Mouse (Mus musculus): ENCODE measurements around the gene Ptprm. TPM values are rescaled to one million over a fixed set of nuclear protein-coding genes. Genes with fewer than 3 reads are reported as not detected.
"Not testable (repeated sequence)": the region's sequence is repeated elsewhere in the genome, so short reads cannot be mapped to it uniquely, and the experiment has no call there.

The Ptprm gene
- polyA plus RNA-seq, 1 experiment from 2014 or later = 10.6 TPM

- Histone ChIP-seq H3K4me1 (no peaks in the 10 kb centered on the region), H3K36me3 (replicated peaks) (no peaks in the 10 kb centered on the region), H3K4me3 (no peak overlapping the region), H3K27me3 (replicated peaks; ENCODE audit: low read depth, poor library complexity, severe bottlenecking) (no peaks in the 10 kb centered on the region), H3K27ac (replicated peaks) (no peak overlapping the region), H3K9me3 (no peaks in the 10 kb centered on the region)
- WGBS = 83% methylated on average over 13 of the region's 13 CpGs
- no peak for DNase-seq (ENCODE audit: low spot score)
Observed at GRCm38 (mm10) chr17:66891067-66891862, 463.0 kb downstream of the Ptprm start.

- DNase-seq (ENCODE audit: low spot score) = no peak
- no peaks in the 10 kb centered on the region for H3K36me3 ChIP-seq (replicated peaks)
- 70% methylated on average over 2 of the region's 2 CpGs for WGBS
- H3K27me3 ChIP-seq (replicated peaks; ENCODE audit: low read depth, poor library complexity, severe bottlenecking) = no peaks in the 10 kb centered on the region
- H3K4me3 ChIP-seq = no peak overlapping the region
- no peaks in the 10 kb centered on the region for H3K4me1 ChIP-seq
- H3K27ac ChIP-seq (replicated peaks) = no peak overlapping the region
- no peaks in the 10 kb centered on the region for H3K9me3 ChIP-seq
Observed at GRCm38 (mm10) chr17:66882304-66882703, 472.0 kb downstream of the Ptprm start.

GRCm38 (mm10) chr17:66880969-66881701 lies 473.1 kb downstream of the Ptprm start:
- no peak for DNase-seq (ENCODE audit: low spot score)
- no peaks in the 10 kb centered on the region for H3K27me3 ChIP-seq (replicated peaks; ENCODE audit: low read depth, poor library complexity, severe bottlenecking)
- no peak overlapping the region for H3K27ac ChIP-seq (replicated peaks)
- no peaks in the 10 kb centered on the region for H3K36me3 ChIP-seq (replicated peaks)
- H3K4me1 ChIP-seq = 0 out of 2 replicates have a peak, but pooled peaks cover 2% of the 10 kb centered on the region
- no peaks in the 10 kb centered on the region for H3K9me3 ChIP-seq
- WGBS = 87% methylated on average over 9 of the region's 9 CpGs
- H3K4me3 ChIP-seq = no peak overlapping the region

GRCm38 (mm10) chr17:66879151-66879550 lies 475.1 kb downstream of the Ptprm start:
- 88% methylated on average over 2 of the region's 2 CpGs for WGBS
- Histone ChIP-seq H3K27ac (replicated peaks) (no peak overlapping the region), H3K9me3 (no peaks in the 10 kb centered on the region), H3K4me3 (no peak overlapping the region), H3K4me1 (0 out of 2 replicates have a peak, but pooled peaks cover 3% of the 10 kb centered on the region), H3K27me3 (replicated peaks; ENCODE audit: low read depth, poor library complexity, severe bottlenecking) (no peaks in the 10 kb centered on the region), H3K36me3 (replicated peaks) (no peaks in the 10 kb centered on the region)
- DNase-seq (ENCODE audit: low spot score) = no peak

GRCm38 (mm10) chr17:66877582-66877981 lies 476.7 kb downstream of the Ptprm start:
- 82% methylated on average over 6 of the region's 6 CpGs for WGBS
- Histone ChIP-seq H3K4me3 (no peak overlapping the region), H3K36me3 (replicated peaks) (no peaks in the 10 kb centered on the region), H3K9me3 (no peaks in the 10 kb centered on the region), H3K27me3 (replicated peaks; ENCODE audit: low read depth, poor library complexity, severe bottlenecking) (no peaks in the 10 kb centered on the region), H3K4me1 (peaks cover 13% of the 10 kb centered on the region), H3K27ac (replicated peaks) (no peak overlapping the region)
- DNase-seq (ENCODE audit: low spot score) = no peak

GRCm38 (mm10) chr17:66874810-66875209 lies 479.4 kb downstream of the Ptprm start:
- Histone ChIP-seq H3K4me3 (no peak overlapping the region), H3K27ac (replicated peaks) (no peak overlapping the region), H3K27me3 (replicated peaks; ENCODE audit: low read depth, poor library complexity, severe bottlenecking) (no peaks in the 10 kb centered on the region), H3K4me1 (peaks cover 13% of the 10 kb centered on the region), H3K36me3 (replicated peaks) (no peaks in the 10 kb centered on the region), H3K9me3 (no peaks in the 10 kb centered on the region)
- no peak for DNase-seq (ENCODE audit: low spot score)
- WGBS = 89% methylated on average over 11 of the region's 11 CpGs

GRCm38 (mm10) chr17:66871396-66871795 lies 482.9 kb downstream of the Ptprm start:
- DNase-seq (ENCODE audit: low spot score) = no peak
- H3K27ac ChIP-seq (replicated peaks) = no peak overlapping the region
- H3K27me3 ChIP-seq (replicated peaks; ENCODE audit: low read depth, poor library complexity, severe bottlenecking) = no peaks in the 10 kb centered on the region
- peaks cover 13% of the 10 kb centered on the region for H3K4me1 ChIP-seq
- H3K4me3 ChIP-seq = no peak overlapping the region
- H3K9me3 ChIP-seq = no peaks in the 10 kb centered on the region
- WGBS = 86% methylated on average over 4 of the region's 4 CpGs
- H3K36me3 ChIP-seq (replicated peaks) = no peaks in the 10 kb centered on the region

- DNase-seq (ENCODE audit: low spot score) = no peak
- Histone ChIP-seq H3K27ac (replicated peaks) (no peak overlapping the region), H3K27me3 (replicated peaks; ENCODE audit: low read depth, poor library complexity, severe bottlenecking) (no peaks in the 10 kb centered on the region), H3K4me1 (peaks cover 14% of the 10 kb centered on the region), H3K9me3 (no peaks in the 10 kb centered on the region), H3K4me3 (no peak overlapping the region), H3K36me3 (replicated peaks) (no peaks in the 10 kb centered on the region)
- 89% methylated on average over 13 of the region's 13 CpGs for WGBS
Observed at GRCm38 (mm10) chr17:66869581-66870002, 484.7 kb downstream of the Ptprm start.

GRCm38 (mm10) chr17:66864441-66864840 lies 489.8 kb downstream of the Ptprm start:
- no peak overlapping the region for H3K27ac ChIP-seq (replicated peaks)
- H3K27me3 ChIP-seq (replicated peaks; ENCODE audit: low read depth, poor library complexity, severe bottlenecking) = no peaks in the 10 kb centered on the region
- WGBS = 82% methylated on average over 4 of the region's 4 CpGs

GRCm38 (mm10) chr17:66861557-66861956 lies 492.7 kb downstream of the Ptprm start:
- 33% methylated on average over 2 of the region's 2 CpGs for WGBS
- no peaks in the 10 kb centered on the region for H3K36me3 ChIP-seq (replicated peaks)
- no peak overlapping the region for H3K4me3 ChIP-seq
- no peaks in the 10 kb centered on the region for H3K27me3 ChIP-seq (replicated peaks; ENCODE audit: low read depth, poor library complexity, severe bottlenecking)
- no peak overlapping the region for H3K27ac ChIP-seq (replicated peaks)
- H3K4me1 ChIP-seq = 0 out of 2 replicates have a peak, but pooled peaks cover 4% of the 10 kb centered on the region
- DNase-seq (ENCODE audit: low spot score) = peak; percentile 32
- no peaks in the 10 kb centered on the region for H3K9me3 ChIP-seq

More at GRCm38 (mm10) chr17:66864441-66864840, 489.8 kb downstream of the Ptprm start:
- H3K36me3 ChIP-seq (replicated peaks) = no peaks in the 10 kb centered on the region
- DNase-seq (ENCODE audit: low spot score) = no peak
- H3K4me1 ChIP-seq = 0 out of 2 replicates have a peak, but pooled peaks cover 4% of the 10 kb centered on the region
- H3K4me3 ChIP-seq = no peak overlapping the region
- no peaks in the 10 kb centered on the region for H3K9me3 ChIP-seq

- no peak for DNase-seq (ENCODE audit: low spot score)
- no peak overlapping the region for H3K27ac ChIP-seq (replicated peaks)
- no peaks in the 10 kb centered on the region for H3K36me3 ChIP-seq (replicated peaks)
- no peaks in the 10 kb centered on the region for H3K4me1 ChIP-seq
- no peaks in the 10 kb centered on the region for H3K9me3 ChIP-seq
- H3K4me3 ChIP-seq = no peak overlapping the region
- H3K27me3 ChIP-seq (replicated peaks; ENCODE audit: low read depth, poor library complexity, severe bottlenecking) = no peaks in the 10 kb centered on the region
Observed at GRCm38 (mm10) chr17:66858757-66859156, 495.5 kb downstream of the Ptprm start.

- Histone ChIP-seq H3K4me1 (no peaks in the 10 kb centered on the region), H3K4me3 (no peak overlapping the region), H3K27me3 (replicated peaks; ENCODE audit: low read depth, poor library complexity, severe bottlenecking) (no peaks in the 10 kb centered on the region), H3K27ac (replicated peaks) (no peak overlapping the region), H3K36me3 (replicated peaks) (no peaks in the 10 kb centered on the region), H3K9me3 (no peaks in the 10 kb centered on the region)
- 83% methylated on average over 6 of the region's 6 CpGs for WGBS
- DNase-seq (ENCODE audit: low spot score) = no peak
Observed at GRCm38 (mm10) chr17:66852496-66852895, 501.8 kb downstream of the Ptprm start.

GRCm38 (mm10) chr17:66847011-66847410 lies 507.2 kb downstream of the Ptprm start:
- not testable (repeated sequence) for H3K36me3 ChIP-seq (replicated peaks); DNase-seq (ENCODE audit: low spot score); H3K9me3 ChIP-seq; H3K27ac ChIP-seq (replicated peaks); H3K4me3 ChIP-seq; H3K4me1 ChIP-seq; H3K27me3 ChIP-seq (replicated peaks; ENCODE audit: low read depth, poor library complexity, severe bottlenecking)
- 86% methylated on average over 4 of the region's 4 CpGs for WGBS
